Comparison of ENCODE assay signal across 7 mouse cellular contexts in genomic region chr4:120172050-120172684, GRCm38 (mm10). TPM values are rescaled to one million over a fixed set of nuclear protein-coding genes. Genes with fewer than 3 reads are reported as not detected.
DNase-seq lines count a peak whose midpoint lies in the region; ATAC-seq and TF ChIP-seq lines count a peak whose summit lies in the region.

No protein-coding gene starts in this region.

- H3K4me3 ChIP-seq in lung, postnatal 0 days (ENCODE audit: low read depth, low read length), result no peak overlapping the region
- H3K4me3 ChIP-seq in forebrain, embryonic 12.5 days (replicated peaks), result no peak overlapping the region
- H3K4me3 ChIP-seq in hindbrain, postnatal 0 days (ENCODE audit: low read length), result no peak overlapping the region
- no peak overlapping the region for H3K4me3 ChIP-seq in midbrain, embryonic 13.5 days (replicated peaks)

- H3K9ac ChIP-seq in lung, postnatal 0 days (replicated peaks; ENCODE audit: low read depth), result no peak overlapping the region
- no peak overlapping the region for H3K9ac ChIP-seq in forebrain, embryonic 12.5 days
- no peak overlapping the region for H3K9ac ChIP-seq in hindbrain, postnatal 0 days (replicated peaks; ENCODE audit: low read length)
- no peak overlapping the region for H3K9ac ChIP-seq in midbrain, embryonic 13.5 days (replicated peaks)

- H3K27ac ChIP-seq in lung, postnatal 0 days (ENCODE audit: low read length), result no peak overlapping the region
- H3K27ac ChIP-seq in forebrain, embryonic 12.5 days, result peak overlapping the region; percentile 61
- H3K27ac ChIP-seq in hindbrain, postnatal 0 days, result no peak overlapping the region
- H3K27ac ChIP-seq in midbrain, embryonic 13.5 days, result peak overlapping the region; percentile 61

- WGBS in lung, postnatal 0 days, result 13% methylated on average over 7 of the region's 7 CpGs
- WGBS in forebrain, embryonic 12.5 days, result 19% methylated on average over 7 of the region's 7 CpGs
- WGBS in hindbrain, postnatal 0 days, result 12% methylated on average over 7 of the region's 7 CpGs
- 20% methylated on average over 7 of the region's 7 CpGs for WGBS in midbrain, embryonic 13.5 days

- H3K9me3 ChIP-seq in lung, postnatal 0 days (ENCODE audit: low read length), result no peaks in the 10 kb centered on the region
- no peaks in the 10 kb centered on the region for H3K9me3 ChIP-seq in forebrain, embryonic 12.5 days
- no peaks in the 10 kb centered on the region for H3K9me3 ChIP-seq in hindbrain, postnatal 0 days (ENCODE audit: low read length)
- H3K9me3 ChIP-seq in midbrain, embryonic 13.5 days, result no peaks in the 10 kb centered on the region

- no peak for TF ChIP-seq CTCF in lung, postnatal 0 days (IDR thresholded peaks at IDR 0.05)
- no peak for TF ChIP-seq CTCF in hindbrain, postnatal 0 days (IDR thresholded peaks at IDR 0.05; ENCODE audit: low read depth)

- no peak for DNase-seq in lung, postnatal 0 days (ENCODE audit: low spot score)
- no peak for DNase-seq in lung, adult 18-20 months
- DNase-seq in hindbrain, postnatal 0 days (ENCODE audit: low spot score), result peak; percentile 75
- DNase-seq in spleen, postnatal 14 days (ENCODE audit: low spot score in 2 of 2), result no peak
- no peak for DNase-seq in gastrocnemius, postnatal 14 days

- no peaks in the 10 kb centered on the region for H3K27me3 ChIP-seq in lung, postnatal 0 days (replicated peaks; ENCODE audit: insufficient read depth, low read length)
- H3K27me3 ChIP-seq in forebrain, embryonic 12.5 days, result no peaks in the 10 kb centered on the region
- H3K27me3 ChIP-seq in hindbrain, postnatal 0 days (ENCODE audit: insufficient read depth, low read length), result no peaks in the 10 kb centered on the region
- H3K27me3 ChIP-seq in midbrain, embryonic 13.5 days, result no peaks in the 10 kb centered on the region

- H3K36me3 ChIP-seq in lung, postnatal 0 days (ENCODE audit: insufficient read depth, low read length), result no peaks in the 10 kb centered on the region
- no peaks in the 10 kb centered on the region for H3K36me3 ChIP-seq in forebrain, embryonic 12.5 days (replicated peaks)
- H3K36me3 ChIP-seq in hindbrain, postnatal 0 days (ENCODE audit: insufficient read depth, low read length), result no peaks in the 10 kb centered on the region
- no peaks in the 10 kb centered on the region for H3K36me3 ChIP-seq in midbrain, embryonic 13.5 days

- no peak overlapping the region for H3K4me2 ChIP-seq in lung, postnatal 0 days (replicated peaks; ENCODE audit: low read depth, low read length)
- no peak overlapping the region; the same call in 1 of the 2 replicates for H3K4me2 ChIP-seq in forebrain, embryonic 12.5 days
- no peak overlapping the region for H3K4me2 ChIP-seq in hindbrain, postnatal 0 days (ENCODE audit: low read depth, low read length)
- H3K4me2 ChIP-seq in midbrain, embryonic 13.5 days (replicated peaks), result no peak overlapping the region

- TF ChIP-seq EP300 in lung, postnatal 0 days (IDR thresholded peaks at IDR 0.05), result no peak

- intact Hi-C loops in gastrocnemius, postnatal 14 days (cut with DNase I; ENCODE audit: low total_unique reads), result no loop called here

- H3K4me1 ChIP-seq in lung, postnatal 0 days (ENCODE audit: insufficient read depth, low read depth, low read length), result no peaks in the 10 kb centered on the region
- peaks cover 19% of the 10 kb centered on the region for H3K4me1 ChIP-seq in forebrain, embryonic 12.5 days
- H3K4me1 ChIP-seq in hindbrain, postnatal 0 days (ENCODE audit: insufficient read depth, low read length), result no peaks in the 10 kb centered on the region
- peaks cover 18% of the 10 kb centered on the region for H3K4me1 ChIP-seq in midbrain, embryonic 13.5 days (replicated peaks)

- ATAC-seq in lung, postnatal 0 days, result peak; percentile 23
- peak; percentile 91 for ATAC-seq in forebrain, embryonic 12.5 days (ENCODE audit: low FRiP score)
- peak; percentile 79 for ATAC-seq in hindbrain, postnatal 0 days
- ATAC-seq in midbrain, embryonic 13.5 days, result peak; percentile 94

RNA-seq across cellular contexts. Expression of gene Edn2, which starts 11.2 kb away (rescaled TPM):
- 0.12 and 0.18 TPM in 2 replicates for polyA plus RNA-seq in lung, postnatal 0 days (2015; fragmentation: Nextera tagmentation; extraction: Ambion mirVana)
- 0.22 TPM in 1 of 2 replicates, not detected in the other for polyA plus RNA-seq in forebrain, embryonic 12.5 days (2016; fragmentation: Nextera tagmentation; extraction: Ambion mirVana)
- 0.94 TPM in 1 of 2 replicates, not detected in the other for total RNA-seq in hindbrain, postnatal 0 days (2014; rRNA removed)
- polyA plus RNA-seq in hindbrain, postnatal 0 days (2015; fragmentation: Nextera tagmentation; extraction: Ambion mirVana), result 0.25 and 0.32 TPM in 2 replicates
- not detected in 2 replicates for polyA plus RNA-seq in midbrain, embryonic 13.5 days (2015; fragmentation: Nextera tagmentation; extraction: Ambion mirVana)
- total RNA-seq in gastrocnemius, postnatal 14 days (2021), result not detected

Comparison
In these comparisons a context has a peak if more than half of its experiments do, and no peak if none do; other contexts are left out.
1. ATAC-seq: peak in every context shown above with its lines; median percentile 94 in midbrain, embryonic 13.5 days; 91 in forebrain, embryonic 12.5 days; 79 in hindbrain, postnatal 0 days; 23 in lung, postnatal 0 days.
2. H3K27ac ChIP-seq: peak in forebrain, embryonic 12.5 days (single experiment) and midbrain, embryonic 13.5 days (single experiment); none in lung, postnatal 0 days (single experiment) and hindbrain, postnatal 0 days (single experiment).